Mouse (Mus musculus) cerebellum, adult 2 months (tissue): ENCODE data around the gene Adam26a. TPM values are rescaled to one million over a fixed set of nuclear protein-coding genes. Genes with fewer than 3 reads are reported as not detected.
"Not testable (repeated sequence)": the region's sequence is repeated elsewhere in the genome, so short reads cannot be mapped to it uniquely, and the experiment has no call there.

ENCODE experiments used
- DNase-seq, 2 experiments: peaks; one replicate each; pipeline ENCODE4 v3.0.0; 2021
- H3K27ac ChIP-seq: fragments of 200-500 bp; 2 replicates; pipeline ENCODE4 v1.5.1; 2012; ENCODE audit warnings: low read length, control low read depth, inconsistent platforms; ENCODE audit not compliant: insufficient read depth
- H3K27me3 ChIP-seq: fragments of 200-500 bp; 2 replicates; pipeline ENCODE4 v1.6.1; 2012; ENCODE audit warnings: inconsistent platforms, mild to moderate bottlenecking, low read length, moderate library complexity; ENCODE audit not compliant: control insufficient read depth, insufficient read depth
- H3K4me1 ChIP-seq: fragments of 200-500 bp; 2 replicates; pipeline ENCODE4 v1.6.1; 2011; ENCODE audit warnings: low read length; ENCODE audit not compliant: control insufficient read depth, insufficient read depth
- H3K4me3 ChIP-seq: fragments of 200-500 bp; replicated peaks from 2 replicates; pipeline ENCODE3; 2011; ENCODE audit warnings: mild to moderate bottlenecking, low read depth, low read length, control low read depth; ENCODE audit not compliant: insufficient read depth
- CTCF ChIP-seq: fragments of 200-500 bp; IDR thresholded peaks from 2 replicates; pipeline ENCODE4 v1.5.1; 2011; ENCODE audit warnings: low read depth, mild to moderate bottlenecking, control low read depth, low read length, moderate library complexity, borderline replicate concordance; ENCODE audit not compliant: insufficient read depth
- POLR2A ChIP-seq: fragments of 200-500 bp; IDR thresholded peaks from 2 replicates; pipeline ENCODE4 v1.6.1; 2011; ENCODE audit warnings: low read length, control low read depth, borderline replicate concordance; ENCODE audit not compliant: insufficient read depth
- WGBS: fragments of 180-500 bp; shearing (Covaris S2); methylation state at CpG from one replicate; pipeline ENCODE4 v1.1.7; 2018; 5-methylcytosine and 5-hydroxymethylcytosine counted together
- polyA plus RNA-seq: library from polyadenylated mRNA; depleted of rRNA; stranded (reverse); fragments of >200 nt; gene quantifications from 2 replicates; pipeline ENCODE4 v1.2.3, GENCODE M21; 2012; rRNA removed

Gene Adam26a
- not detected in 2 replicates for polyA plus RNA-seq

- WGBS: 88% methylated on average over 2 of the region's 2 CpGs
These were observed at the start of gene Adam26a for GRCm38 (mm10) chr8:43576607-43577006. Gene Adam26a, minus strand, starts transcription at chr8:43576707.

GRCm38 (mm10) chr8:43616046-43616445, 39.5 kb upstream of the Adam26a start:
- 85% methylated on average over 1 of the region's 1 CpGs for WGBS

More at GRCm38 (mm10) chr8:43576607-43577006, at the start of gene Adam26a:
- not testable (repeated sequence) for DNase-seq, H3K27ac ChIP-seq, H3K27me3 ChIP-seq, H3K4me3 ChIP-seq, H3K4me1 ChIP-seq

GRCm38 (mm10) chr8:43603657-43604056, 27.1 kb upstream of the Adam26a start:
- H3K27ac ChIP-seq, H3K27me3 ChIP-seq, H3K4me1 ChIP-seq, DNase-seq, H3K4me3 ChIP-seq: not testable (repeated sequence)
- 81% methylated on average over 13 of the region's 13 CpGs for WGBS

More at GRCm38 (mm10) chr8:43616046-43616445, 39.5 kb upstream of the Adam26a start:
- Histone ChIP-seq H3K4me3 (no peak overlapping the region), H3K27me3 (no peaks in the 10 kb centered on the region), H3K4me1 (no peaks in the 10 kb centered on the region), H3K27ac (no peak overlapping the region)
- TF ChIP-seq POLR2A: no peak
- no peak for TF ChIP-seq CTCF
- no peak for DNase-seq

- H3K27me3 ChIP-seq, DNase-seq, H3K4me3 ChIP-seq, H3K27ac ChIP-seq, H3K4me1 ChIP-seq: not testable (repeated sequence)
- WGBS: 93% methylated on average over 15 of the region's 15 CpGs
These were observed 26.7 kb upstream of the Adam26a start for GRCm38 (mm10) chr8:43603166-43603565.

- DNase-seq, H3K4me3 ChIP-seq, H3K27me3 ChIP-seq, H3K4me1 ChIP-seq, H3K27ac ChIP-seq: not testable (repeated sequence)
These were observed 48.5 kb downstream of the Adam26a start, which contains the start of gene Adam26b for GRCm38 (mm10) chr8:43528006-43528405. Gene Adam26b, minus strand, starts transcription at chr8:43528106.

Other genes starting within 250 kb of the Adam26a start
- not detected in 2 replicates for gene Adam26b, start 48.6 kb downstream of the Adam26a start, polyA plus RNA-seq
- not detected in 2 replicates for gene Gm5346, start 50.6 kb upstream of the Adam26a start, polyA plus RNA-seq
- gene Adam34, start 133.3 kb upstream of the Adam26a start, polyA plus RNA-seq: not detected in 2 replicates